Mouse (Mus musculus): ENCODE results near the gene Zdhhc13. TPM values are rescaled to one million over a fixed set of nuclear protein-coding genes. Genes with fewer than 3 reads are reported as not detected.

Gene Zdhhc13
- total RNA-seq (2014; fragmentation: Nextera tagmentation): 58.0 and 65.5 TPM in 2 replicates
- 75.3 and 94.0 TPM in 2 replicates for total RNA-seq (2017)

DNA sequence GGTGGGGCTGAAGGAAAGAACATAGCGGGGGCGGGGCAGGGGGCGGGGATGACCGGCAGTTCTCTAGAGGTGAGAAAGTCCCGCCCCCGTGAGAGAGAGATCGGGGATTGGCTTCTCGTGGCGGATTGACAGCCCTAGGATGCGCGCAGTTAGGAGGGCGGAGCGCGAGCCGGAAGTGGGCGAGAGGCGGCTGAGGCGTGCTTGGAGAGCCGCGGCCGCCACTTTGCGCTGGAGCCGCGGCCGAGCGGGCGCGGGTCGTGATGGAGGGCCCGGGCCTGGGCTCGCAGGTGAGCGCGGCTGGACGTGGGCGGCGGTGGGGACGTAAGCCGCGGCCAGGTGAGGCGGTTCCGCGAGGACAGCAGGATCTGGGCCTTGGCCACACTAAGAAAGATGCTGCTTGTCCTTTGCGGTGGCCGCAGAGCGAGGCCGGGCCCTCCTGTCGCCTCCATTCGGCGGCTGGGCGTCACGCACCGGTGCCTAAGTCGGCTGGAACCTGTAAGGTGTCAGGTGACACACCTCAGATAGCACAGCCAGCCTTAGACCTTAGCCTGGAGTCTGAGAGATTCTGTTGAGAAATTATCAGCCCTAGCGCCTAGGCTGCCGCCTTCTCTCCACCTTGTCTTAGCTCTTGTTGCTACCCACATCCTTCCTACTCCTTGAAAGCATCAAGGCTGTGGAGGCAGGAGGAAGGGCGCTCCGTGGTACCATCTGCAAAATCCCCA is at the start of gene Zdhhc13:
Gene Zdhhc13 (plus strand): TSS at position 153 of the 722 bp plus-strand sequence.
- peak; percentile 89 for ATAC-seq (replicated peaks; ENCODE audit: low FRiP score, low TSS enrichment, poor library complexity, severe bottlenecking)

DNA sequence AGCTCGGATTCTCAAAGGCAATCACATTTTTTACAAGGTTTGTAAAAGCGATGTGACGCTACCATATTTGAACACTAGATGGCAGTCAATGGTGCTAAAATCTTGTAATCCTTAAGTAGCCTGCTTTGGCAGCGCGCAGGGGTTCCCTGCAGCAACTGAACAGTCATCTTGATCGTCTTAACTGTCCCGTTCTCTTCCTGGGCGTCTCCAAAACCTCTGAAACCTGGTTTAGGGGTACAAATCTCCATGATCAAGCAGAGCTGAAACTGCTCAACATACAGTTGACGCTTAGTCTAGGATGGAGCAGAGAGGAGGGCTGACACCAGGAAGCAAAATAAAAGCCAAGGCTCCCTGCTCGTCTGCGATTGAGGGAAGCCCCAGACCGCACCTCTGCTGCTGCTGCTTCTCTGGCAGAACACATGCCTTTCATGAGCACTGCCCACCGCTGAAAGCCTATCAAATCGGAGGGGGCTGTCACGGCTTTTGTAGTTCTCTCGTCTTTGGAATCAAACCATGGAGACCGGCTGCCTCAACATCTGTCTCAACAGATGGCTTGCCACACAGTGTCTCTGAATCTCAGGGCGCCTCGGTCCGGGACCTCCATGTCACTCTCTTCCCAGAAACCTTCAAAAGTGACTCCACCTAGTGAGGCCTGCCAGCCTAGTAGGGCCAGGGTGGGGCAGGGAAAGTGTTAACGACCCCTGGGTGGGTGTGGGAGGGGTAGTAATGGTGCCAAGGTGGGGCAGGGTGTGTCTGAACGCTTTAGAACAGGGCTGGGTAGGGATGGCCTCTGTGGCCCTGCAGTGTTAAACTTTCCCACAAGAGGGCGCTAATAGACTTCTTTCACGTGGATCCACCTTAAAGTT is 39.3 kb upstream of the Zdhhc13 start:
- peak; percentile 84 for ATAC-seq (replicated peaks; ENCODE audit: low FRiP score, low TSS enrichment, poor library complexity, severe bottlenecking)

DNA sequence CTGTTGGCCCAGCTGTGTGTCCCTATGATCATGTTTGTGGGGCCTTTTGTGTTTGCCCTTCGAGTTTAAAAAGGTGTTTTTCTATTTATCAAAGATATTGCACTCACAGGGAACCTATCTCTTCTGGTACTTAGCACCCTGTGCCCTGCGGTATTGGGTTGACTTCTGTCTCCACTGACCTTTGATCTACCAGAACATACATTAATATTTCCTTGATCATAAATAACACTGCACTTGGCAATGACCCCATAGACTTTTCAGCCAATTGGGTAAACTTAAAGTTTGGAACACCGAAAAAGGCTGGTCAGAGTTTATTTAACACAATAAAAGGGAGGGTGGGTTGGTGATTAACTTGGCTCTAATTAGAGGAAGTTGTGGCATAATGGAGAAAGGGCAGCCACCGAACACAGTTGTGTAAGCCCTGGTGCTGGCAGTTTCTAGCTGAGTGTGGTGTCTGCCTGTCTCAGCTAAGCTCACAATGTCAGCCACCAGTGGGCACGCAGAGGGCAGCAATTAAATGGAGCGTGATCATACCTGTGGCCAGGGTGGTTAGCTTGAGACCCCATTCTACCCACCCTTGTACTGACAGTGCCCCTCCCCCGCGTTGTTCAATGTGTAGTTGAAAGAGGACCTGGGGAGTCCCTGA is 38.5 kb upstream of the Zdhhc13 start:
- ATAC-seq (replicated peaks; ENCODE audit: low FRiP score, low TSS enrichment, poor library complexity, severe bottlenecking): peak; percentile 44

DNA sequence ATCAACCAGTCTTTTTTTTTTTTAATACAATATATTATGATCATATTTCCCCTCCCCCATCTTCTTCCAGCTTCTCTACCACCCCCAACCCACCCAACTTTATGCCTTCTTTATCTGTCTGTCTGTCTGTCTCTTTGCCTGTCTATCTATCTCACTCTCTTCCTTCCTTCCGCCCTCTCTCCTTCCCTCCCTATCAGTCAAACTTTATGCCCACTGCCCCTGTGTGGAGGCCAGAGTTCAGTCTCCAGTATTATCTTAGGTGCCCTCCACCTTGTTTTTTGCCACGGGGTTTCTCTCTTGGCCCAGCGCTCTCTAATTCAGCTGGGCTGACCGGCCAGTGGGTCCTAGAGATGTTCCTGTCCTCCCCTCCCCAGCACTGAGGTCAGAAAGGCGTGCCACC is 37.6 kb upstream of the Zdhhc13 start:
- no peak for ATAC-seq (replicated peaks; ENCODE audit: low FRiP score, low TSS enrichment, poor library complexity, severe bottlenecking)

DNA sequence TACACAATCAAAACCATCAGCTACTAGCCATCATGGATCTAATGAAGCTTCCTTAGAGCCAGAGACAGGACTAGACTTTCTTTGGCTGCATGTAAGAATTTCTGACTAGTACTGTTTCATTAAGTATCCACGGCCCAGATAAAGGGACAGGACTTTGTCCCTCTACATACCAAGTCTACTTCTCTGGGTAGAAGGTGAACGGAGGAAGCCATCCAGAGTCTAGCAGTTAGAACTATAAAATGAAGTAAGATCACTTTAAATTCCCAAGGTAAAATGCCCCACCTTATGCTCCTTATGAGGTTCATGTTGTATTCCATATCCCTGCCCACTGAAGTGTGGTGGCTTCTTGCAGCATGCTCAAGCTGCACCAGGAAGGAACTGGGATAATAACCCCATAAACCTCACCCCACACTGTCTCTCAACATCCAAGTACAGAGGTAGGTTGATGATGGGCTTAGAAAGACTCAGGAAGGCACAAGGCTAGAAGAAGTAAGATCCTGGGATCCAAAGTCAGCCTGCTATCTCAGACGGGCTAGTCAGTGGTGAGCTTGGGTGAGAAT is 34.3 kb upstream of the Zdhhc13 start:
- ATAC-seq (replicated peaks; ENCODE audit: low FRiP score, low TSS enrichment, poor library complexity, severe bottlenecking): no peak

DNA sequence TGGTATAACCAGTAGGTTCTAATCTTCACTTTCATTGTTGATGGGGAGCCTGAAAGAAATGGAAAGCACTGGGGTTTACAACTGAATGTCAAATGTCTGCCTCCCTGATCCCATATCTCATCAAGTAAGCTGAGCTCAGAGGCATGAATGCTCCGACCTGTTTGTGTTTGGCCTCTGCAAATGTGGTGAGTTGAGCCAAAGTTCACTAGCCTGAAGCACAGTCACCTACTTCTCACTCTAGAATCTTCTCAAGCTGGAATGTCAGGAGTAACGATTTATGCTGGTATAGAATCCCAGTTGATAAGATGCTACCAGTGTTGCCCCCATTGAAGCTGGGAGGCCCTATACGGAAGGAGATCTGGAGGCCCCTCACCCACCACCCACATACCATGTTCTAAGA is 33.0 kb upstream of the Zdhhc13 start:
- ATAC-seq (replicated peaks; ENCODE audit: low FRiP score, low TSS enrichment, poor library complexity, severe bottlenecking): no peak

DNA sequence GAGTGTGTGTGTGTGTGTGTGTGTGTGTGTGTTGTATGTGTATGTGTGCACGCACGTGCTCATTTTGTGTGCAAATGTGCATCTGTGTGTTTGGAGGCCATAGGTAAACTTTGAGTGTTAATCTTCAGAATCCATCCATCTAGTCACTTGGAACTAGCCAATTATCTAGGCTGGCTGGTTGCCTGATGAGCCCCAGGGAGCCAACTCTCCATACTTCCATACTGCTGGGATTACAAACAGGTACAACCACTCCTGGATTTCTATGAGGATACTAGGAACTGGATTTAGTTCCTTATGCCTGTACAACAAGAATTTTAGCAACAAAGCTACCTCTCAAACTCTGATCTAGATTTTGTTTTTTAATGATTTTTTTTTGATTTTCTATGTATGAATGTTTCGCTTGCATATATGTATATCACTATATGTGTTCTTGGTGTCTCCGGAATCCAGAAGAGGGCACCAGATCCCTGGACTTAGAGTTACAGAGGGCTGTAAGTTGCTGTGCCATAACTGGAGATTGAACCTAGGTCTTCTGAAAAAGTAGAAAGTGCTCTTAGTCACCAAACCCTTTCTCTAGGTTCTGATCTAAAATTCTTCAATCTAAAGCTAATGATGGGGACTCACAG is 32.4 kb upstream of the Zdhhc13 start:
- ATAC-seq (replicated peaks; ENCODE audit: low FRiP score, low TSS enrichment, poor library complexity, severe bottlenecking): 0 out of 2 replicates have a peak, but pooled peaks have one; percentile 33

DNA sequence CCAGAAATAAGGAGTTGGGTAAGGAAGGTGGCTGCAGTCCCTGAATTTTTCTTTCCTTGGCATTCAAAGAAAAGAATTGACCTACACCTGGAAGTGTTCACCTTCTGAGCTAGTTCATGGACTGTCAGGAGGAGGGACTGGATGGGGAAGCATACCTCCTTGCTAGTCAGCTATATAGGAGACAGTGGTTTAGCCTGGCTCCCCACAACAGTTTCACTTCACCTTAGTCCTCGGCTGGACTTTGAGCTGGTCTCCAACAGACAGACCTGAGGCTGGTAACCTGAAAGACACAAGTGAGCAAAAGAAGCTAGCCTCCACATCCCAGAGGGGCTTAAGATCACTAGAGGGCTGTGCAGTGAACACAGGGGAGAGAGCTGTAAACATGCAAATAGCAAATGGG is 30.7 kb upstream of the Zdhhc13 start:
- no peak for ATAC-seq (replicated peaks; ENCODE audit: low FRiP score, low TSS enrichment, poor library complexity, severe bottlenecking)

DNA sequence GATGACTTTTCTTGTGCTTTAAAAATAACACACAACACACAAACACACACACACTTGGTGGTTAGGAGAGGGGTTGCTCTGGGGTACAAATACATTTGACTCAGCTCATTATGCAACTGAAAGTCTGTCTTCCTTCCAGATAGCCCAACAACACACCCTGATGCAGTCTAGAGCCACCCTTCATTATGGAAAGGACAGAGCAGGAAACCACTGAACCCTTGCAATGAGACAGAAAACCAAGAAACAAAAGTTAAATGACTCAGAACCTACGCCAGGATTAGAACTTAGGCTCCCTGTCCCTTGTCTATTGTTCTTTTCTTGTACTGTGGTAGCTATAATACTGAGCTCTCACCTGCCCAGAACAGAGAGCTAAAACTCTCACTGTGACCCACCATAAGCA is 28.0 kb upstream of the Zdhhc13 start:
- no peak for ATAC-seq (replicated peaks; ENCODE audit: low FRiP score, low TSS enrichment, poor library complexity, severe bottlenecking)

DNA sequence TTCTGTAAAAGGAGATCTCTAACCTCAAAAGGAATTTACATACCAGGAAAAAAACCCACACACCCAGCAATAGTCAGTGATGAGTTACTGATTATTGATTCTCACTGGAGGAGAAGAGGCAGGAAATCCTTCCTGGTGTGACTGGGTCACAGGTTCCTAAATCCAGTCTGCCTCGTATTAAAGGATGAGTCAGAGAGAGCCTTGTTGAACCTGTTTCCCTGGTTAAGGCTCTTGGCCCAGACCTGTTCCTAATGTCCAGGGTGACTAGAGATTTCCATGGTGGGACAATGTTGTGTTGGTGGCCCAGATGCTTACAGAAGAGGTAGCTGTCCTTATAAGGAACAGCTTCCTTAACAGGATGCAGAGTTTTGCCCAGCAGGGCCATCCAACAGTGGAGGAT is 26.5 kb upstream of the Zdhhc13 start:
- ATAC-seq (replicated peaks; ENCODE audit: low FRiP score, low TSS enrichment, poor library complexity, severe bottlenecking): no peak

DNA sequence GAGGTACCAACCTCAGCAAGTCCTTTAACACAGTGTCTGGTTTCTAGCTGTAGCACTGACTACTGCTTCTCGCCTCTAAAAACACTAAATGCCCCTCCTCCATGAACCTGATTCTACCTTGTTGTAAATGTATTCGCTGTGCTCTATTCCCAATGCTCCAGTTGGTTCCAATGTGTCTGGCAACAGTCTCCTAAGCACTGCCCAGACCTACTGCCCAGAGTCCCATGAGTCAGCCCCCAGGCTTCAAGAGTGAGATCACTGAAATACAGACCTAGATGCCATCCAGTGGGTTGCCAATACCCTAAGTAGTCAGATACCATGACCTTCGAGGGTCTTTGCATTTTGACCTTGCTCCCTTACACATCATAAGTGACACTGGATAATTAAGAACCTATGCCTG is 26.1 kb upstream of the Zdhhc13 start:
- ATAC-seq (replicated peaks; ENCODE audit: low FRiP score, low TSS enrichment, poor library complexity, severe bottlenecking): no peak

DNA sequence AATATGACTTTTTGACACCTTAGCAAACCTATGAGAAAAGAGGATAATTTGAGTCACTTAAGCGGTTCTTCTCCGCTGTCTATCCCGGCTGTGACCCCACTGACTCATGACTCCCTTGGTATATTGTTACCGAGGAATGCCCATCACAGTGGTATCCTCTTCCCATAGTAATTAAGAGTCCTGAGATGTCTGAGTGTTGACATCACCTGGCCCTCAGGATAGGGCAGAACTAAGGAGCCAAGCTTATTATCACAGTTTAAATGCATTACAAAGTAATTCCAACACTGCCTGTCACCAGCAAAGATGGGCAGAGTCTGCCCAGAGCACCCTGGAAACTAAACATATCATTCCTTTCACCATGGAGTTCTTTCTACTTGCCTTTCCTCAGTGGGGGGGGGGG is 22.8 kb upstream of the Zdhhc13 start:
- ATAC-seq (replicated peaks; ENCODE audit: low FRiP score, low TSS enrichment, poor library complexity, severe bottlenecking): no peak

DNA sequence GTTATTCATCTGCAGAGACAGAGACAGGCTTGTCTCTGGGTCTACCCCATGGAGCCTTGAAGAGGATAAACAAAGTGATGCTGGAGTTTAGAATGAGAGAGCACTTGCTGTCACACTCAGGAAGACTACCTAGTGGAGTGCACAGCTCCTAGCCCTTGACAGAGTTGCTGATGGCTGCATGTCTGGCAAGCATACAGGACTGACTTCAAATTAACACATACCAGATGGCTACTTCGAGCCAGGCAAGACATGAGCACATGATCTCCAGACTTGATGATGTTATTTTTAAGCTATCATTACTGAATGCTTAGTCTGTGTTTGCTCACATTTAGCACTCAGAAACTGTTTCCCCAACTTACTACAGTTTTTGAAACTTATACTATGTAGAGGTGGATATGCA is 19.1 kb upstream of the Zdhhc13 start:
- ATAC-seq (replicated peaks; ENCODE audit: low FRiP score, low TSS enrichment, poor library complexity, severe bottlenecking): no peak

DNA sequence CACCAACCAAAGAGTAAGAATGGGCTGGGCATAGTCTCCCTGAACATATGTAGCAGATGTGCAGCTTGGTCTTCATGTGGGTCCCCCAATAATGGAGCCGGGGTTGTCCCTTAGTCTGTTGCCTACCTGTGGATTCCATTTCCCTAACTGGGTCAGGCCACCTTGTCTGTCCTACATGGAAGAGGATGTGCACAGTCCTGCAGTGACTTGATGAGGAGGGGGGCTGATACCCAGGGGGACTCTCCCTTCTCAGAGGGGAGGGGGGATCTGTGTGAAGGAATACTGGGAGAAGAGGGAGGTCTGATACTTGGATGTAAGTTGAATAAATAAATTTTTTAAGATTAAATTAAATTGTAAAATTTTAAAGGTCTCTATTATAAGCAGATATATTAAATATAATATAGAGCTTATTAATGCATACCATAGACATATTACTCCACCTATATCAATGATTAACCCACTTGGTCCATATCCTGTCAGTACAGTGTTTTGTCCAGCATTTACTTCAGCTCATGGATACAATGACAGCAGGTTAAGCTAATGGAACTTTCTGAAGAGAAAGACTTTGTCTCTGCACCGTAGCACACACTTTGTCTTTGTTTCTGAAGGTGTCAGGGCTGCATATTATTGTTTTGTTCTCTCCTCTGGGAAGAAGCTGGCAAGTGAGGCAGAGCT is 16.6 kb upstream of the Zdhhc13 start:
- no peak for ATAC-seq (replicated peaks; ENCODE audit: low FRiP score, low TSS enrichment, poor library complexity, severe bottlenecking)

DNA sequence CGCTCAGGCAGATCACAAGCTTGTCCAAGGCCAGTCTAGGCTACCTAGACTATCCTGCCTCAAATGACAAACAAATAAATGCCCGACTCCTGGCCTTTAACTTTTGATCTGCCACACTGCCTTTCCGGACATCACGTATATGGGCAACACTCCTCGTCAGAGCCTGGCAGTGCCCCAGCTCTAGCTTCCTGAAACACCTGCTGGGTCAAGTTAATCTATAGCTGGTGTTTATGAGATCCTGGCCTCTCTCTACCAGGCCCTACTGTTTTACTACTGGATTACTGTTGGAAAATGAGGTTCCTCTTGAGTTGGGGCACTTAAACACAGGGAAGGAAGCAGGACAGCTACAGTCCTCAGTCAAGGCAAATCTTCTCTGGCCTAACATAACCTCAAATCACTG is 15.5 kb upstream of the Zdhhc13 start:
- ATAC-seq (replicated peaks; ENCODE audit: low FRiP score, low TSS enrichment, poor library complexity, severe bottlenecking): no peak

DNA sequence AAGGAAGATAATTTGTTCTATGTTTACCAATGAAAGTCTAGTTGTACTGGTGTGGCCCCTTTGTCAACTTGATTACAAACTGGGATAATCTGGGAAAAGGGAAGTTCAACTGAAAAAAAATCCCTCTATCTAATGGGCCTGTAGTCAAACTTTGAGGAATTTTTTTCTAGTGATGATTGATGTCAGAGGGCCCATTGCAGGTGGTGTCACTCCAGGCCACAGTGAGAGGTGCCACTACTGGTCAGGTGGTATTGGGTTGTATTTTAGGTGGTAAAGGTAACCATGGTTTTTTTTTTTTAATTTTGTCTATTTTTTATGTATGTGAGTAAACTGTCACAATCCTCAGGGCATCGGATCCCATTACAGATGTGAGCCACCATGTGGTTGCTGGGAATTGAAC is 14.2 kb upstream of the Zdhhc13 start:
- no peak for ATAC-seq (replicated peaks; ENCODE audit: low FRiP score, low TSS enrichment, poor library complexity, severe bottlenecking)

DNA sequence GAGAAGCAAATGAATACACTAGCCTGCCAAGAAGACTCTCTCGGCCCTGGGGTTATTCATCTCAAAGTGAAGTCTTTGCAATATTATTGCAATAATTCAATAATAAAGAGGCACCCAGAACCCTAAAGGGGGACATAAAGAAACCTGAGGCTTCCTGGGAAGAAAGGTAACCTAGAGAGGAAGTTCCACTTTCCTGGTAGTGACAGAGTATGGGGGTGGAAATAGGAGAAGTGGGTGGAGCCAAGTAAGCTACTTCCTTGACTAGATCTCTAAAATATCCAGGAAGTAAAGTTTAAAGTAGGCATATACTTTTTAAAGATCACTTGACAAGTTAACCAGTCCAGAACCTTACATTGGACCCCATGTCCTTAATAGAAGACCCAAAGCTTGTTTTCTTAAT is 13.4 kb upstream of the Zdhhc13 start:
- no peak for ATAC-seq (replicated peaks; ENCODE audit: low FRiP score, low TSS enrichment, poor library complexity, severe bottlenecking)

DNA sequence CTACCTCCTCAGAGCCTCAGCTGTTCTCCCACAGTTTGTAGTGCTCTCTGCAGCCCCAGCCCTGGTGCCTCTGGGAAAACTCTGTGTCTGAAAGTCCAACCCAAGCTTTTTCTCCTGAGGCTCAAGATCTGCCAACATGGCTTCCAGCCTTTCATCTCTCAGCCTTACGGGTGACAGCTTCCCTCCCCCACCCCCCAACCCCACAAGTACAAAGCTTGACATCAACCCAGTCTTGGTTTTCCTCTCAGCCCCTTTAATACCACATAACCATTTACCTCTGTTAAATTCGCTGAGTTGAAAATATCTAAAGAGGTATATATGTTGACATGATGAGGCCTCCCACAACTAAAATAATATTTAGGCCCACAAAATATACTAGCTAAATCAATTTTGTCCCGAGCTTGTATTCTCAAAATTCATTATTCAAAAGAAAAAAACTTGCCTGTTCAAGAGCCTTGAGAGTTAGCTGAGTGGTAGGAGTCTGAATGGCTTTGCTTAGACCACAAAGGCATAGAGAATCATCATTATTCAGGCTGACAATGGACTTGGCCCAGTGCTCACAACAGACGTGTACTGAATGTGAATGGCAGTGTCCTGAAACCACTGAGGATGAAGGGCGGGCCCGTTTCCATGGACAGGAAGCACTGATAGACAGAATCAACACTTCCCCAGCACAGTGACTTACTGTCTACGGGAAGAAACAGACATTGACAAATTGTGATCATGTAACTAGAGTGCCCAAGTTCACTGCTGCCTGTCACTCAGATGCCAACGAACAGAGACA is 10.9 kb upstream of the Zdhhc13 start:
- ATAC-seq (replicated peaks; ENCODE audit: low FRiP score, low TSS enrichment, poor library complexity, severe bottlenecking): peak; percentile 49; the same call in 1 of the 2 replicates
